Mouse (Mus musculus): ENCODE measurements around the gene Bbc3. TPM values are rescaled to one million over a fixed set of nuclear protein-coding genes. Genes with fewer than 3 reads are reported as not detected.

The Bbc3 gene
- polyA plus RNA-seq (2012; rRNA removed), result 2.8 and 3.9 TPM in 2 replicates

GRCm38 (mm10) chr7:16308093-16308492 lies at the start of gene Bbc3:
Bbc3 (plus strand) TSS chr7:16308393.

GRCm38 (mm10) chr7:16259110-16259590 lies 49.0 kb upstream of the Bbc3 start, which contains the start of gene C5ar1:
C5ar1 (minus strand) TSS chr7:16259540.

GRCm38 (mm10) chr7:16273081-16273765 lies 35.0 kb upstream of the Bbc3 start, which contains the start of gene Inafm1:
Inafm1 (minus strand) TSS chr7:16273617.

GRCm38 (mm10) chr7:16286026-16286961 lies 21.9 kb upstream of the Bbc3 start, which contains the start of gene Ccdc9:
Ccdc9 (minus strand) TSS chr7:16286795.

Other genes with a start within 250 kb of the Bbc3 start
- gene Zfp541, start 246.6 kb upstream of the Bbc3 start, polyA plus RNA-seq (2012; rRNA removed), result 0.01 TPM in 2 replicates
- gene Napa, start 209.9 kb upstream of the Bbc3 start, polyA plus RNA-seq (2012; rRNA removed), result 93.6 and 109 TPM in 2 replicates
- 6.6 and 7.2 TPM in 2 replicates for gene Kptn, start 188.5 kb upstream of the Bbc3 start, polyA plus RNA-seq (2012; rRNA removed)
- 0.05 TPM in 2 replicates for gene Slc8a2, start 178.6 kb upstream of the Bbc3 start, polyA plus RNA-seq (2012; rRNA removed)
- gene Meis3, start 133.3 kb upstream of the Bbc3 start, polyA plus RNA-seq (2012; rRNA removed), result 1.1 and 1.6 TPM in 2 replicates
- 3.6 and 4.0 TPM in 2 replicates for gene Dhx34, start 86.4 kb upstream of the Bbc3 start, polyA plus RNA-seq (2012; rRNA removed)
- gene C5ar2, start 64.2 kb upstream of the Bbc3 start, polyA plus RNA-seq (2012; rRNA removed), result 0.48 and 0.58 TPM in 2 replicates
- 1.0 and 1.2 TPM in 2 replicates for gene C5ar1, start 48.9 kb upstream of the Bbc3 start, polyA plus RNA-seq (2012; rRNA removed)
- gene Inafm1, start 34.8 kb upstream of the Bbc3 start, polyA plus RNA-seq (2012; rRNA removed), result 7.1 and 7.5 TPM in 2 replicates
- 30.7 and 30.8 TPM in 2 replicates for gene Ccdc9, start 21.6 kb upstream of the Bbc3 start, polyA plus RNA-seq (2012; rRNA removed)
- 55.8 and 65.0 TPM in 2 replicates for gene Sae1, start 79.4 kb downstream of the Bbc3 start, polyA plus RNA-seq (2012; rRNA removed)
- gene Zc3h4, start 92.5 kb downstream of the Bbc3 start, polyA plus RNA-seq (2012; rRNA removed), result 14.1 and 15.2 TPM in 2 replicates
- gene Tmem160, start 144.4 kb downstream of the Bbc3 start, polyA plus RNA-seq (2012; rRNA removed), result 18.1 and 20.4 TPM in 2 replicates
- not detected in 2 replicates for gene Npas1, start 169.3 kb downstream of the Bbc3 start, polyA plus RNA-seq (2012; rRNA removed)

Data from liver, embryonic 14 days (tissue).